Mouse (Mus musculus) C2C12 (cell line): ENCODE data around the gene Nt5e. TPM values are rescaled to one million over a fixed set of nuclear protein-coding genes. Genes with fewer than 3 reads are reported as not detected.
A peak's percentile ranks its signal among the peaks of the same experiment; 100 is the strongest.
"Not testable (repeated sequence)": the region's sequence is repeated elsewhere in the genome, so short reads cannot be mapped to it uniquely, and the experiment has no call there.

Experiments
- H3K27me3 ChIP-seq: one replicate; pipeline ENCODE4 v1.6.1; 2011; ENCODE audit not compliant: control insufficient read depth, insufficient read depth, insufficient read length
- H3K36me3 ChIP-seq: one replicate; pipeline ENCODE4 v1.6.1; 2011; ENCODE audit not compliant: control insufficient read depth, insufficient read depth
- H3K4me3 ChIP-seq: one replicate; pipeline ENCODE4 v1.5.1; 2011; ENCODE audit warnings: mild to moderate bottlenecking, control low read depth; ENCODE audit not compliant: poor library complexity, insufficient read depth, severe bottlenecking
- H3K79me2 ChIP-seq: one replicate; pipeline ENCODE4 v1.6.1; 2011; ENCODE audit not compliant: control insufficient read depth, insufficient read depth
- H3K79me3 ChIP-seq: one replicate; pipeline ENCODE4 v1.6.1; 2011; ENCODE audit warnings: low read depth, control low read depth
- H3ac ChIP-seq: one replicate; pipeline ENCODE3; 2011; ENCODE audit warnings: low read depth; ENCODE audit not compliant: control insufficient read depth, insufficient read length
- CEBPB ChIP-seq: IDR thresholded peaks from one replicate; pipeline ENCODE4 v1.6.1; 2011; ENCODE audit warnings: low read depth, mild to moderate bottlenecking, control low read depth, moderate library complexity
- CTCF ChIP-seq: IDR thresholded peaks from one replicate; pipeline ENCODE4 v1.5.1; 2011; ENCODE audit not compliant: control insufficient read depth, insufficient read depth, insufficient read length
- FOSL1 ChIP-seq: IDR thresholded peaks from one replicate; pipeline ENCODE4 v1.8.0; 2011; ENCODE audit warnings: mild to moderate bottlenecking, low read length; ENCODE audit not compliant: poor library complexity, insufficient read depth, severe bottlenecking
- MAX ChIP-seq: IDR thresholded peaks from one replicate; pipeline ENCODE4 v1.6.1; 2011; ENCODE audit warnings: mild to moderate bottlenecking, control low read depth
- MYOD1 ChIP-seq: IDR thresholded peaks from one replicate; pipeline ENCODE4 v1.6.1; 2011; ENCODE audit warnings: low read depth; ENCODE audit not compliant: control insufficient read depth, insufficient read length
- MYOG ChIP-seq: IDR thresholded peaks from one replicate; pipeline ENCODE4 v1.6.1; 2011; ENCODE audit not compliant: control insufficient read depth, insufficient read length; ENCODE audit errors: extremely low read depth
- USF1 ChIP-seq: IDR thresholded peaks from one replicate; pipeline ENCODE4 v1.6.1; 2011; ENCODE audit warnings: low read depth, mild to moderate bottlenecking, control low read depth, moderate library complexity
- polyA plus RNA-seq: library from polyadenylated mRNA; unstranded; fragments of >200 nt; fragmentation: generic; extraction: Trizol; gene quantifications from one replicate; pipeline ENCODE4 v1.2.1, GENCODE M21; 2012; ENCODE audit warnings: missing spikeins

The Nt5e gene
- polyA plus RNA-seq, 1 experiment, result 0.34 TPM

DNA sequence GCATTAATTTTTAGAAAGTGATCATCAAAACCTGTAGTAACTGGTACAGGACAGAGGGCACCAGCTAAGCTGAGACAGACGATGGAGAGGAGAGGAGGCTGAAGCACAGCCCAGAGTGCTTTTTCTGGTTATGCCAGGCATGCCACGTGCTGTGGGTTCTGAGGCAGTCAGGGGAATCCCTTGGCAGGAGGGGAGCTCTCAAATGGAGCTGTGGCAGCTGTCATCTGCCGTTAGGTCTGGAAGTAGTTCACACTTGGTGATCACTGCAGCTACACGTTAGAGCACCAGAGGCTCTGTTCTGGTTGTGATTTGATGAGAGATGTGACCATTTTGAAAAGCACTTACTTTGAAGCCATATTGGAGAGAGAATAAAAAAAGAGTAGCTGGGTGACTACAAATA, 31.2 kb upstream of the Nt5e start:
- Histone ChIP-seq H3K36me3 (no peaks in the 10 kb centered on the region), H3K4me3 (no peak overlapping the region), H3K79me2 (no peaks in the 10 kb centered on the region), H3K79me3 (no peaks in the 10 kb centered on the region), H3ac (no peak overlapping the region), H3K27me3 (no peaks in the 10 kb centered on the region)
- TF ChIP-seq CTCF (no peak), MYOD1 (peak; percentile 14)

DNA sequence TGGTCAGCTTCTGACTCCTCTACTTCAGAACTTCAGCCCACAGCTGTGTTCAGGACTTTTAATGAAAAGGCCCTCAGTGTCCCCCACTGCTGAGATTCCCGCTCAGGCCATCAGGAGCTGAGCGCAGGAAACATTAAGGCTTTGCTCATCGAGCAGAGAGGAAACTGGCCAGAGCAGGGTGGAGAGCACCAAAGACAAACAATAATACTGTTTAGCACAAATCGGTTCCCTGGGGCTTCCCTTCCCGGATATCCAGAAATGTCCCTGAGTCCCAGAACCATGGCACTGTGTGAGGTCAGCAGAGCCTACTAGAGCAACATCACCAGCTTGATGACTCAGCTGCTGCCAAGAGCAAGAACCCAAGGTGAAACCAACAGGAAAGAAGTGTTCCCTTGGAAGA, 30.7 kb upstream of the Nt5e start:
- Histone ChIP-seq H3K4me3 (no peak overlapping the region), H3K27me3 (no peaks in the 10 kb centered on the region), H3K79me2 (no peaks in the 10 kb centered on the region), H3K79me3 (no peaks in the 10 kb centered on the region), H3K36me3 (no peaks in the 10 kb centered on the region), H3ac (no peak overlapping the region)
- TF ChIP-seq MYOD1 (no peak), CEBPB (no peak), MAX (no peak), FOSL1 (no peak), USF1 (no peak), MYOG (no peak), CTCF (no peak)

DNA sequence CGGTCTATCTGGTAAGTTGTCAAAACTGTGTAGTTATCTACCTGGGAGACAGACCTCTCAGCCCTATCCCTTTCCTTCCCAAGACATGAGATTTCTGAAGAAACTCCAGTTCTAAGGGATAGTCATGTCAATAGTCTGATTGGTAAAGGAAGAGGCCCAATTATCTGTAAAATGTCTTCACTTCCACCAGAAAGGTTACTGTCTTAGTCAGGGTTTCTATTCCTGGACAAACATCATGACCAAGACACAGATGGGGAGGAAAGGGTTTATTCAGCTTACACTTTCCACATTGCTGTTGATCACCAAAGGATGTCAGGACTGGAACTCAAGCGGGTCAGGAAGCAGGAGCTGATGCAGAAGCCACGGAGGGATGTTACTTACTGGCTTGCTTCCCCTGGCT, 29.8 kb upstream of the Nt5e start:
- not testable (repeated sequence) for H3K4me3 ChIP-seq, H3K79me2 ChIP-seq, H3K27me3 ChIP-seq, H3ac ChIP-seq, H3K79me3 ChIP-seq, H3K36me3 ChIP-seq

DNA sequence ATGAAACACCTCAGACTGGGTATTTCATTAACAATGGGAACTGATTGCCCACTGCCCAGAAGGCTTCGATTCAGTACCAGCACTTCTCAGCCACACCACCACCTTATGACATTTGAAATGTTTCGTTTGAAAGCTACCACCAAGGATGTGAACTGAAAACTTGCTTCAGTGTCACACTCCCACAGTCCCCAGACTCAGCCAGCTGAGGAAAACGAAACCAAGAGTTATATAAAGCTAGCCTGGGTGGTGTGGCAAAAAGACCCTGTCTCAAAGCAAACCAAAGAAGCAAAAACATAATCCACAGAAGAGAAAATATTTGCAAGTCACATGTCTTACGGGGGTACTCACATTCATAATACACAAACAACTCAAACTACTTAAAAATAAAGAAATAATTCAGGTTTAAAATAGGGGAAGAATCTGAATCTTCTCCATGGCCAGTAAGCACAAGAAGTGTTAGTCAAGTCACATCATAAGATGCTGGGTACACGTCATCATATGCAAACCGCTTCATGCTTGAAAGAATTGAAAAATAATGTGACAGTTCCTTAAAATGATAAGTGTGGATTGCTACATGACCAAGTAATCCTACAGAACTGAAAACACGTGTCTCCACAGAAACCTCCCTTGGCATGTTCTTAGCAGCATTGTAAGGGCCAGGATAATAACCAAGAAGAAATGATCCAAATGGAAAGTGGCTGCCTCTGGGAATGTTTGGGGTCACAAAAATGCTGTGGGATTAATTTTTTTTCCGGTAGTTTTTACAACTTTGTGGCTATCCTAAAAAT, 28.9 kb upstream of the Nt5e start:
- TF ChIP-seq CEBPB, result no peak
- TF ChIP-seq FOSL1, result no peak
- no peak for TF ChIP-seq MYOD1
- TF ChIP-seq MYOG, result no peak
- no peak for TF ChIP-seq MAX
- TF ChIP-seq USF1, result no peak
- no peak for TF ChIP-seq CTCF
- H3K36me3 ChIP-seq, result no peaks in the 10 kb centered on the region

DNA sequence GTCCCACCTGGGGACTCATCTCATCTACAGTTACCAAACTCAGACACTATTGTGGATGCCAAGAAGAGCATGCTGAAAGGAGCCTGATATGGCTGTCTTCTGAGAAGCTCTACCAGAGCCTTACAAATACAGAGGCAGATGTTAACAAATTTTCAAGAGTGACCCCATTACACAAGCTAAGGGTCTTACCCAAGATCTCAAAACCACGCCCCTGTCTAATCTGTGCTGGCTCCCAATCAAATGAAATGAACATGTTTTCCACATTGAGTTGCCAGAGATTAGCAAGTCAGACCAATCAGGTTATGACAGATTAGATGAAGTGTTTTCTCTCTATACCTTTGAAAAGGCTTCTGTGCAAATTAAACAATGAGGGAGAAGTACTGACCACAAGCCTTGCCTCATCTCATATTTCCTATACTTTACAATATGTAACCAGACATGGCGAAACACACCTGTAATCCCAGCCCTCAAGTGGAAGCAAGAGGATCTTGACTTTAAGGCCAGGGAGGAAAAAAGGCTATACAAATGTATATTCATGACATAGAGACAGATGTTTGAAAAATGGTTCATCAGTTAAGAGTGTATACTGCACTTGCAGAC, 19.9 kb upstream of the Nt5e start:
- Histone ChIP-seq H3K79me2 (no peaks in the 10 kb centered on the region), H3K4me3 (no peak overlapping the region), H3K36me3 (no peaks in the 10 kb centered on the region), H3K27me3 (no peaks in the 10 kb centered on the region), H3ac (no peak overlapping the region), H3K79me3 (no peaks in the 10 kb centered on the region)
- TF ChIP-seq MYOG (no peak), CEBPB (no peak), FOSL1 (no peak), USF1 (no peak), CTCF (no peak), MYOD1 (no peak), MAX (no peak)

More for the DNA sequence above, 28.9 kb upstream of the Nt5e start:
- no peaks in the 10 kb centered on the region for H3K79me3 ChIP-seq
- H3K4me3 ChIP-seq, result no peak overlapping the region
- no peaks in the 10 kb centered on the region for H3K27me3 ChIP-seq
- H3ac ChIP-seq, result no peak overlapping the region
- no peaks in the 10 kb centered on the region for H3K79me2 ChIP-seq

DNA sequence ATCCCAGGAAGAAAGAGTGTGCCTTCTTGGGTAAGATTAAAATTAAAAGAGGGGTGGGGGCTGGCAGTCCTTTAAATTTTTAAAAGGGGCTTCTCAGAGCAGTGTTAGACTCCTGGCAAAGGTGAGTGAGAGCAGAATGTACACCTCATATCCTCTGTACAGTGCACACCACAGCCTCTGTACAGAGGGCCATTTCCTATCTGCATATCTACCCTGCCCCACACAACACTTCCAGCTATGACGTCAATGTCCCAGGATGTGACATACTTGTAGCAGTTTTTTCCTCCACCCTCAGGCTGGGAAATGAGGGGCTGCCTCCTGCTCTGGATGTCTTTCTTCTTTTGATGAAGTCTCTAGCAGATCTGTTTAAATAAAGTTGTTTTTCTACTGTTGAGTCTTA, 17.9 kb upstream of the Nt5e start:
- H3K27me3 ChIP-seq, result no peaks in the 10 kb centered on the region

More for the DNA sequence above, 17.9 kb upstream of the Nt5e start:
- H3K79me3 ChIP-seq, result no peaks in the 10 kb centered on the region
- H3ac ChIP-seq, result no peak overlapping the region
- H3K36me3 ChIP-seq, result no peaks in the 10 kb centered on the region
- H3K4me3 ChIP-seq, result no peak overlapping the region
- no peak for TF ChIP-seq MAX
- no peak for TF ChIP-seq USF1
- no peak for TF ChIP-seq MYOD1
- no peak for TF ChIP-seq CTCF
- no peak for TF ChIP-seq FOSL1
- no peak for TF ChIP-seq CEBPB
- no peak for TF ChIP-seq MYOG
- no peaks in the 10 kb centered on the region for H3K79me2 ChIP-seq
